Mouse (Mus musculus) stomach, embryonic 14.5 days (tissue): ENCODE results near the gene Klf9. TPM values are rescaled to one million over a fixed set of nuclear protein-coding genes. Genes with fewer than 3 reads are reported as not detected.

Experiments
- ATAC-seq: fragments of 200-750 bp; cut with Nextera tagmentation; 2 replicates; pipeline ENCODE4 v1.8.0; 2017; ENCODE audit warnings: low read depth, moderate TSS enrichment; ENCODE audit not compliant: insufficient number of reproducible peaks, insufficient read depth, low FRiP score
- H3K27ac ChIP-seq: fragments of 300-500 bp; sonication (generic); 2 replicates; pipeline ENCODE4 v1.5.1; 2014; ENCODE audit warnings: mild to moderate bottlenecking, low read length, moderate library complexity, mixed read lengths
- H3K27me3 ChIP-seq: fragments of 300-500 bp; sonication (generic); 2 replicates; pipeline ENCODE4 v1.6.1; 2014; ENCODE audit warnings: low read length, control low read depth, mixed read lengths; ENCODE audit not compliant: control insufficient read depth, insufficient read depth
- H3K36me3 ChIP-seq: fragments of 300-500 bp; sonication (generic); 2 replicates; pipeline ENCODE4 v1.6.1; 2014; ENCODE audit warnings: mild to moderate bottlenecking, control low read depth, low read length, moderate library complexity, mixed read lengths; ENCODE audit not compliant: control insufficient read depth, insufficient read depth
- H3K4me1 ChIP-seq: fragments of 300-500 bp; sonication (generic); 2 replicates; pipeline ENCODE4 v1.6.1; 2014; ENCODE audit warnings: low read length, control low read depth, mixed read lengths; ENCODE audit not compliant: control insufficient read depth, insufficient read depth
- H3K4me2 ChIP-seq: fragments of 300-500 bp; sonication (generic); replicated peaks from 2 replicates; pipeline ENCODE4 v1.6.1; 2014; ENCODE audit warnings: low read depth, low read length, control low read depth
- H3K4me3 ChIP-seq: fragments of 300-500 bp; sonication (generic); 2 replicates; pipeline ENCODE4 v1.5.1; 2014; ENCODE audit warnings: low read depth, low read length, control low read depth
- H3K9ac ChIP-seq: fragments of 300-500 bp; sonication (generic); replicated peaks from 2 replicates; pipeline ENCODE4 v1.6.1; 2014; ENCODE audit warnings: low read depth, mild to moderate bottlenecking, control low read depth, low read length, moderate library complexity, mixed read lengths
- H3K9me3 ChIP-seq: fragments of 300-500 bp; sonication (generic); 2 replicates; pipeline ENCODE4 v1.6.1; 2016; ENCODE audit warnings: low read depth, low read length, control low read depth; ENCODE audit not compliant: control insufficient read depth
- WGBS: fragments of 180-500 bp; shearing (Covaris S2); extraction: QIAGEN DNeasy Blood & Tissue Kit; methylation state at CpG from one replicate; pipeline ENCODE4 v1.1.7; 2014; 5-methylcytosine and 5-hydroxymethylcytosine counted together
- microRNA counts: library from miRNA; unstranded; fragments of <30 nt; microRNA quantifications from one replicate; lab custom pipeline; 2016
- microRNA-seq: library from miRNA; unstranded; fragments of <30 nt; microRNA quantifications from one replicate; pipeline ENCODE4, GENCODE M21; 2016
- polyA plus RNA-seq: library from polyadenylated mRNA; unstranded; fragments of >200 nt; fragmentation: Nextera tagmentation; extraction: Ambion mirVana; gene quantifications from 2 replicates; pipeline ENCODE4 v1.2.1, GENCODE M21; 2014

Gene Klf9
- polyA plus RNA-seq, 1 experiment from 2014 or later: 3.8 TPM

- H3K27ac ChIP-seq: no peak overlapping the region
- ATAC-seq: no peak
- no peak overlapping the region for H3K4me3 ChIP-seq
- WGBS: 87% methylated on average over 3 of the region's 3 CpGs
- H3K9ac ChIP-seq: no peak overlapping the region
- peaks cover 23% of the 10 kb centered on the region for H3K36me3 ChIP-seq
- H3K4me2 ChIP-seq: no peak overlapping the region
- H3K27me3 ChIP-seq: no peaks in the 10 kb centered on the region
- 0 out of 2 replicates have a peak, but pooled peaks cover 3% of the 10 kb centered on the region for H3K9me3 ChIP-seq
- no peaks in the 10 kb centered on the region for H3K4me1 ChIP-seq
Measured at GRCm38 (mm10) chr19:23203505-23204053, 62.6 kb downstream of the Klf9 start.

- WGBS: 87% methylated on average over 6 of the region's 6 CpGs
- Histone ChIP-seq H3K9ac (no peak overlapping the region), H3K36me3 (peaks cover 35% of the 10 kb centered on the region), H3K4me1 (no peaks in the 10 kb centered on the region), H3K27me3 (no peaks in the 10 kb centered on the region), H3K27ac (no peak overlapping the region), H3K9me3 (no peaks in the 10 kb centered on the region), H3K4me3 (no peak overlapping the region), H3K4me2 (no peak overlapping the region)
- no peak for ATAC-seq
Measured at GRCm38 (mm10) chr19:23211325-23211724, 70.3 kb downstream of the Klf9 start.

GRCm38 (mm10) chr19:23214326-23214725 is 73.3 kb downstream of the Klf9 start:
- H3K9ac ChIP-seq: no peak overlapping the region
- no peak overlapping the region for H3K27ac ChIP-seq
- no peaks in the 10 kb centered on the region for H3K27me3 ChIP-seq
- H3K4me3 ChIP-seq: no peak overlapping the region
- peaks cover 39% of the 10 kb centered on the region for H3K36me3 ChIP-seq
- no peak overlapping the region for H3K4me2 ChIP-seq
- no peaks in the 10 kb centered on the region for H3K9me3 ChIP-seq
- H3K4me1 ChIP-seq: no peaks in the 10 kb centered on the region
- ATAC-seq: no peak
- whole genome bisulfite sequencing: 96% methylated on average over 8 of the region's 8 CpGs

MicroRNA genes within 50 kb of the gene (microRNA counts, 519-probe panel; counts per million panel counts)
- microRNA mmu-miR-1192 (lab: Ali Mortazavi, UCI): not detected

Small RNAs within 50 kb of the gene (microRNA-seq; reads per million reads assigned to microRNA genes)
- not detected for gene Mir1192

Other genes with a start within 250 kb of the Klf9 start
- 40.8 and 42.3 TPM in 2 replicates for gene Smc5, start 132.7 kb downstream of the Klf9 start, polyA plus RNA-seq